19 mouse cellular contexts compared by ENCODE assay signal in the genomic region with DNA sequence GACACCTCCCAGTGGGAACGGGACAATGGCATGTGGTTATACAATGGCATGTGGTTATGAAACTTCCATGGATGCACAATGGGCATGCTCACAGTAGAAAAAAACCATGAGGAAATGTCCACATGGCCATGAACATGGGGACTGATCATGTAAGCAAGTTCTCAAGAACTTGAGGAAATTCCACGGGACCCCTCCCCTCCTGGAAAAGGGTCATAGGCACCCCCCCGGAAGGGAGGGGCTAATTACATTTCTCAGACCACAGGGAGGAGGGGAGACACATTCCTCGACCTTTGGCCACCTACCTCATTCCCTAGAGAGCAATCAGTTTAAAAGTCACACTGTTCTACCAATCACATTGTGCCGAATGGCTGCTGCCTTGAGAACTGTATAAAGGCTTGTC.
DNase-seq lines count a peak whose midpoint lies in the region; ATAC-seq and TF ChIP-seq lines count a peak whose summit lies in the region.
"Had no signal": no experiment of that assay in that cellular context is flagged by ENCODE, and none has a peak within 500 bp of the region (broad histone marks: within the 10 kb centered on the region; RNA-seq: fewer than 3 reads in every experiment).

No protein-coding gene starts in this region.

- peak; percentile 42; the same call in 1 of the 2 replicates for ATAC-seq in intestine, embryonic 16.5 days
- no peak for ATAC-seq in erythroblast, adult 5-6 weeks (replicated peaks; ENCODE audit: low FRiP score, poor library complexity, severe bottlenecking)
- ATAC-seq: forebrain, embryonic 14.5 days had no signal

- no peaks in the 10 kb centered on the region for H3K9me3 ChIP-seq in intestine, embryonic 16.5 days (ENCODE audit: control insufficient read depth, low read length)
- H3K9me3 ChIP-seq: heart, embryonic 10.5 days; hindbrain, embryonic 12.5 days; limb, embryonic 10.5 days had no signal

- H3K27ac ChIP-seq in gastrocnemius, adult 2 months, result peak overlapping the region; percentile 63
- H3K27ac ChIP-seq in kidney, adult 2 months (ENCODE audit: insufficient read depth, low read depth, low read length), result no peak overlapping the region
- H3K27ac ChIP-seq in brown adipose tissue, adult 24 weeks (replicated peaks; ENCODE audit: low read depth, low read length), result peak overlapping the region; percentile 86
- no peak overlapping the region for H3K27ac ChIP-seq in intestine, embryonic 16.5 days (ENCODE audit: low read length)
- H3K27ac ChIP-seq: heart, embryonic 10.5 days; hindbrain, embryonic 12.5 days; limb, embryonic 10.5 days; stomach, postnatal 0 days had no signal

- no peaks in the 10 kb centered on the region for H3K36me3 ChIP-seq in kidney, adult 2 months (ENCODE audit: control insufficient read depth, insufficient read depth, low read length)
- no peaks in the 10 kb centered on the region for H3K36me3 ChIP-seq in intestine, embryonic 16.5 days (ENCODE audit: control insufficient read depth, insufficient read depth, low read length)
- H3K36me3 ChIP-seq: heart, embryonic 10.5 days; hindbrain, embryonic 12.5 days; limb, embryonic 10.5 days had no signal

- H3K4me1 ChIP-seq in kidney, adult 2 months (ENCODE audit: control insufficient read depth, insufficient read depth, low read length), result no peaks in the 10 kb centered on the region
- peaks cover 13% of the 10 kb centered on the region for H3K4me1 ChIP-seq in brown adipose tissue, adult 24 weeks (ENCODE audit: control insufficient read depth, insufficient read depth, insufficient read length, low read length)
- H3K4me1 ChIP-seq in intestine, embryonic 16.5 days (ENCODE audit: control insufficient read depth, insufficient read depth, low read length), result no peaks in the 10 kb centered on the region
- H3K4me1 ChIP-seq: heart, embryonic 10.5 days; hindbrain, embryonic 12.5 days had no signal

- WGBS in kidney, adult 2 months, result 26% methylated on average over 5 of the region's 5 CpGs
- WGBS in intestine, embryonic 16.5 days, result 35% methylated on average over 5 of the region's 5 CpGs

- TF ChIP-seq CTCF in gastrocnemius, adult 2 months (IDR thresholded peaks at IDR 0.05), result no peak
- no peak for TF ChIP-seq CTCF in kidney, adult 2 months (conservative IDR thresholded peaks at IDR 0.05; ENCODE audit: insufficient read depth, insufficient read length, low read depth, low read length)

- intact Hi-C loops in gastrocnemius, adult 2 months (cut with DNase I), result no loop called here

- H3K4me3 ChIP-seq in gastrocnemius, adult 2 months, result no peak overlapping the region
- no peak overlapping the region for H3K4me3 ChIP-seq in kidney, adult 2 months (ENCODE audit: insufficient read depth, low read depth, low read length)
- H3K4me3 ChIP-seq in brown adipose tissue, adult 24 weeks (ENCODE audit: insufficient read depth, low read depth, low read length), result no peak overlapping the region
- H3K4me3 ChIP-seq in intestine, embryonic 16.5 days (ENCODE audit: low read length), result no peak overlapping the region
- H3K4me3 ChIP-seq: heart, embryonic 10.5 days; hindbrain, embryonic 12.5 days; limb, embryonic 10.5 days had no signal

- no peak overlapping the region for H3K9ac ChIP-seq in intestine, embryonic 16.5 days (ENCODE audit: low read depth, low read length)
- H3K9ac ChIP-seq: hindbrain, embryonic 12.5 days had no signal

- no peaks in the 10 kb centered on the region for H3K27me3 ChIP-seq in kidney, adult 2 months (replicated peaks; ENCODE audit: control insufficient read depth, insufficient read depth, low read length)
- no peaks in the 10 kb centered on the region for H3K27me3 ChIP-seq in intestine, embryonic 16.5 days (replicated peaks; ENCODE audit: control insufficient read depth, insufficient read depth, low read length)
- H3K27me3 ChIP-seq: hindbrain, embryonic 12.5 days had no signal

- TF ChIP-seq POLR2A in kidney, adult 2 months (IDR thresholded peaks at IDR 0.05; ENCODE audit: low read depth, low read length), result no peak

- H3K4me2 ChIP-seq in intestine, embryonic 16.5 days (ENCODE audit: low read depth, low read length), result no peak overlapping the region
- H3K4me2 ChIP-seq: hindbrain, embryonic 12.5 days; midbrain, embryonic 11.5 days had no signal

- no peak for DNase-seq in gastrocnemius, adult 2 months
- DNase-seq in gastrocnemius, adult 18-20 months (ENCODE audit: low spot score), result no peak
- peak; percentile 2 for DNase-seq in kidney, adult 2 months
- DNase-seq in kidney, adult 9 months, result no peak
- DNase-seq in retina, postnatal 1 day, result no peak
- DNase-seq: adrenal gland, postnatal 36 days; cerebellum, adult 11-12 months; cerebellum, postnatal 10 days; gastrocnemius, postnatal 25 days; liver had no signal

Comparison
In these comparisons a context has a peak if more than half of its experiments do, and no peak if none do; other contexts are left out.
1. H3K27ac ChIP-seq: peak in gastrocnemius, adult 2 months (single experiment) and brown adipose tissue, adult 24 weeks (single experiment); none in kidney, adult 2 months (single experiment) and intestine, embryonic 16.5 days (single experiment).